Mouse (Mus musculus): Measurements from ENCODE around the gene Grhl3. TPM values are rescaled to one million over a fixed set of nuclear protein-coding genes. Genes with fewer than 3 reads are reported as not detected.

The Grhl3 gene
- polyA plus RNA-seq, 1 experiment from 2014 or later, result 5.1 TPM

DNA sequence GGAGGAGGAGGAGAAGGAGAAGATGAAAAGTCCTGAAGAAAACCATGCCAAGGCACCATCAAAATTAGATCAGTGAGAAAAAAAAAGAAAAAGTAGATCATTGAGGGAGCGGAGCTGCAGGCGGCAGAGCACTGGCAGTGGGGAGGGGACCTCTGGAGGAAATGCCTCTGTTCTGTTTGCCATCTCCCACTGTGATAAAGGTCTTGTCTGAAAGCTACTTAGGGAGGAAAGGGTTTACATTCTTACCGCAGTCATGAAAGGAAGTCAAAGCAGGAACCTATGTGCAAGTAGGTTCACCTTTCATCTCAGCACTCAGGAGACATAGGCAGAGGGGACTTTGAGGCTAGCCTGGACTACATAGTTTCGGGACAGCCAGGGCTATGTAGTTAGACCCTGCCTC is 71.8 kb downstream of the Grhl3 start:
- Histone ChIP-seq H3K27me3 (ENCODE audit: control insufficient read depth, insufficient read depth, low read length) (no peaks in the 10 kb centered on the region), H3K9me3 (ENCODE audit: control insufficient read depth, low read length) (no peaks in the 10 kb centered on the region), H3K4me1 (ENCODE audit: control insufficient read depth in 2 of 2, insufficient read depth in 2 of 2, low read length in 2 of 2) (peaks cover 0 to 2% of the 10 kb centered on the region in 2 experiments; a peak in 1 of 4 replicates), H3K27ac (replicated peaks in 1 of 2; ENCODE audit: control insufficient read depth in 1 of 2, insufficient read depth in 1 of 2, low read depth in 2 of 2, low read length in 2 of 2) (no peak overlapping the region), H3K4me3 (ENCODE audit: control insufficient read depth in 1 of 2, insufficient read depth in 1 of 2, low read depth in 1 of 2, low read length in 2 of 2) (no peak overlapping the region), H3K9ac (ENCODE audit: low read length) (no peak overlapping the region), H3K4me2 (ENCODE audit: low read length) (no peak overlapping the region), H3K36me3 (ENCODE audit: control insufficient read depth, insufficient read depth, low read length) (no peaks in the 10 kb centered on the region)
- no peak for ATAC-seq (ENCODE audit: insufficient number of reproducible peaks, insufficient read depth, low FRiP score, low read depth)
- WGBS, result 41% methylated on average over 4 of the region's 4 CpGs

DNA sequence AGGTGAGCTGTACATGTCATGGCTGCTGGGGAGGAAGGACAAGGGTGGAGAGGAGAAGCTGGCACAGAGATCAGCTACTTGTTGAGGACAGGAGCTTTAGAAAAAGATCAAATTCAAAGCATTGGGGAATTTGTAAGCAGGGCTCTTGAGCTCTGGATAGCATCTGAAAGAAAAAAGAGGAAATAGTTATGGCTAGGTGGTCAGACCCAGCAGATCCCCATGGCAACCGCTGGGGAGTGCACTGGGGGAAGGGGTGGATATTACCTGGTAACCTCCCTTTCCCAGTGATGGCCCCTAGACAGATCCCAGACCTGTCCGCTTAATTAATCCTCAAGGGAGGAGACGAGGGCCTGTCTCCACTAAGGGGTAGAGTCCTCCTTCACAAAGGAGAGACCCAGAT is 73.6 kb downstream of the Grhl3 start:
- no peaks in the 10 kb centered on the region for H3K27me3 ChIP-seq (ENCODE audit: control insufficient read depth, insufficient read depth, low read length)
- no peak overlapping the region for H3K4me2 ChIP-seq (ENCODE audit: low read length)
- no peak for ATAC-seq (ENCODE audit: insufficient number of reproducible peaks, insufficient read depth, low FRiP score, low read depth)
- peaks cover 4 to 9% of the 10 kb centered on the region in 2 experiments; a peak in 2 of 4 replicates for H3K4me1 ChIP-seq (ENCODE audit: control insufficient read depth in 2 of 2, insufficient read depth in 2 of 2, low read length in 2 of 2)
- no peak overlapping the region for H3K9ac ChIP-seq (ENCODE audit: low read length)
- H3K36me3 ChIP-seq (ENCODE audit: control insufficient read depth, insufficient read depth, low read length), result no peaks in the 10 kb centered on the region
- 72% methylated on average over 3 of the region's 3 CpGs for WGBS
- no peak overlapping the region for H3K27ac ChIP-seq (replicated peaks in 1 of 2; ENCODE audit: control insufficient read depth in 1 of 2, insufficient read depth in 1 of 2, low read depth in 2 of 2, low read length in 2 of 2)
- no peaks in the 10 kb centered on the region for H3K9me3 ChIP-seq (ENCODE audit: control insufficient read depth, low read length)
- no peak overlapping the region for H3K4me3 ChIP-seq (ENCODE audit: control insufficient read depth in 1 of 2, insufficient read depth in 1 of 2, low read depth in 1 of 2, low read length in 2 of 2)

DNA sequence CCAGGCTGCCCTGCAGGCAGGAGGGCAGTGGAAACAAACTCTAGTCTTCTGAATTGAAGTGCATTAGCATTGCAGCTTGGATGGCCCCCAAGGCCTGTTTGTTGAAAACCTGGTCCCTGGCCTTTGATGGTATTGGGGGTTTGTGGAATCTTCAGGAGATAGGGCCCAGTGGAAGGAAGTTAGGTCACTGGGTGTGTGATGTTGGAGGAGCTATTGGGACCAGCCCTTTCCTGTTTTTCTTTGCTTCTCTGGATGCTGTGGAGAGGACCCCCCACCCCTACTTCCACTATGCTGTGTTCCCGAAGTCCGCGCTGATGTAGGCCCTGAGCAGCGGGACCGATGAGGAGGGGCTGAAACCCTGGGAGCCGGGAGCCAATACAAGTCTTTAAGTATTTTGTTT is 75.3 kb downstream of the Grhl3 start:
- Histone ChIP-seq H3K36me3 (ENCODE audit: control insufficient read depth, insufficient read depth, low read length) (no peaks in the 10 kb centered on the region), H3K4me2 (ENCODE audit: low read length) (no peak overlapping the region), H3K27ac (replicated peaks in 1 of 2; ENCODE audit: control insufficient read depth in 1 of 2, insufficient read depth in 1 of 2, low read depth in 2 of 2, low read length in 2 of 2) (no peak overlapping the region), H3K9ac (ENCODE audit: low read length) (no peak overlapping the region), H3K9me3 (ENCODE audit: control insufficient read depth, low read length) (no peaks in the 10 kb centered on the region), H3K4me3 (ENCODE audit: control insufficient read depth in 1 of 2, insufficient read depth in 1 of 2, low read depth in 1 of 2, low read length in 2 of 2) (no peak overlapping the region), H3K4me1 (ENCODE audit: control insufficient read depth in 2 of 2, insufficient read depth in 2 of 2, low read length in 2 of 2) (peaks cover 7 to 13% of the 10 kb centered on the region in 2 experiments; a peak in 3 of 4 replicates), H3K27me3 (ENCODE audit: control insufficient read depth, insufficient read depth, low read length) (no peaks in the 10 kb centered on the region)
- WGBS, result 67% methylated on average over 6 of the region's 6 CpGs
- no peak for ATAC-seq (ENCODE audit: insufficient number of reproducible peaks, insufficient read depth, low FRiP score, low read depth)

DNA sequence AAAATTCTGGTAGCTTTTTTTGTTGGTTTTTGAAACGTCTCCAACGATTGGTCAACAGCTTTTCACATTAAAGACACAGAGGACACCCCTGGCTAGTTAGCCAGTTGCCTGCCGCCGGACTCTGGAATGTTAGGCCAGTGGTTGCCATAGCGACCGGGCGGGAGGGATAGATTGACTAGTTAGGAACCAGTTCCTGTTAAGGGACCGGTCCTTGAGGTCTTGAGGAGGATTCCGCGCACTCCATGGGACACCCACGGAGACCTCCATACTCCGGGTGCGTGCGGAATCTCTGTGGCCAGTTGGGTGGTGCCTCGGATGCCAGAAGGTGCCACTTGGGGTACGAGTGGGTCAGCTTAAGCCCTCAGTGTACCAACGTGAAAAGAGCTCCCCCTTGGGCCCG is 77.6 kb downstream of the Grhl3 start:
- peak overlapping the region; percentile 95 for H3K4me2 ChIP-seq (ENCODE audit: low read length)
- no peak for ATAC-seq (ENCODE audit: insufficient number of reproducible peaks, insufficient read depth, low FRiP score, low read depth)
- H3K27ac ChIP-seq (replicated peaks in 1 of 2; ENCODE audit: control insufficient read depth in 1 of 2, insufficient read depth in 1 of 2, low read depth in 2 of 2, low read length in 2 of 2), result no peak overlapping the region
- H3K4me1 ChIP-seq (ENCODE audit: control insufficient read depth in 2 of 2, insufficient read depth in 2 of 2, low read length in 2 of 2), result peaks cover 7 to 11% of the 10 kb centered on the region in 2 experiments; a peak in 3 of 4 replicates
- no peaks in the 10 kb centered on the region for H3K9me3 ChIP-seq (ENCODE audit: control insufficient read depth, low read length)
- WGBS, result 22% methylated on average over 18 of the region's 18 CpGs
- no peaks in the 10 kb centered on the region for H3K27me3 ChIP-seq (ENCODE audit: control insufficient read depth, insufficient read depth, low read length)
- H3K9ac ChIP-seq (ENCODE audit: low read length), result no peak overlapping the region
- H3K4me3 ChIP-seq (ENCODE audit: control insufficient read depth in 1 of 2, insufficient read depth in 1 of 2, low read depth in 1 of 2, low read length in 2 of 2), result no peak overlapping the region
- no peaks in the 10 kb centered on the region for H3K36me3 ChIP-seq (ENCODE audit: control insufficient read depth, insufficient read depth, low read length)

DNA sequence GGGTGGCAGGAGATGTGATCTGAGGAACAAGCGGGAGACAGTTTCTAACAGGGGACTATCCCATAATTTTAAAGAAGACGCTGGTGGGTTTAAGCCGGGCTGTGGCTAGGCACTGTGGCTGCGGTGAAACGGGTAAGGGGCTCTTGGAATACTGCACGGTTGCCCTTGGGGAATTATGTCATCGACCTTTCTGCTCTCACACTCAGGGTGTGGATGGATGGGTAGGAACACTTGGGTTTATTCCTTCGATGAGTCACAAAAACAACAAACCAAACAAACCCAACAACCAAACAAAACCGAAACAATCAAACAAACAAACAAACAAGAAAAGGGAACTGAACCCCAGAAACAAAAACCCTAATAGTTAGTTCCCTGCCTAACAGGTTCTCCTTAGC is 78.0 kb downstream of the Grhl3 start:
- H3K27ac ChIP-seq (replicated peaks in 1 of 2; ENCODE audit: control insufficient read depth in 1 of 2, insufficient read depth in 1 of 2, low read depth in 2 of 2, low read length in 2 of 2), result no peak overlapping the region
- no peak for ATAC-seq (ENCODE audit: insufficient number of reproducible peaks, insufficient read depth, low FRiP score, low read depth)
- no peaks in the 10 kb centered on the region for H3K9me3 ChIP-seq (ENCODE audit: control insufficient read depth, low read length)
- peaks cover 7 to 11% of the 10 kb centered on the region in 2 experiments; a peak in 3 of 4 replicates for H3K4me1 ChIP-seq (ENCODE audit: control insufficient read depth in 2 of 2, insufficient read depth in 2 of 2, low read length in 2 of 2)
- 16% methylated on average over 9 of the region's 9 CpGs for WGBS
- no peaks in the 10 kb centered on the region for H3K27me3 ChIP-seq (ENCODE audit: control insufficient read depth, insufficient read depth, low read length)
- peak overlapping the region; percentile 95 for H3K4me2 ChIP-seq (ENCODE audit: low read length)
- peak overlapping the region; percentile 83 to 85 for H3K4me3 ChIP-seq (ENCODE audit: control insufficient read depth in 1 of 2, insufficient read depth in 1 of 2, low read depth in 1 of 2, low read length in 2 of 2)
- no peak overlapping the region for H3K9ac ChIP-seq (ENCODE audit: low read length)
- H3K36me3 ChIP-seq (ENCODE audit: control insufficient read depth, insufficient read depth, low read length), result 0 out of 2 replicates have a peak, but pooled peaks cover under 1% of the 10 kb centered on the region

DNA sequence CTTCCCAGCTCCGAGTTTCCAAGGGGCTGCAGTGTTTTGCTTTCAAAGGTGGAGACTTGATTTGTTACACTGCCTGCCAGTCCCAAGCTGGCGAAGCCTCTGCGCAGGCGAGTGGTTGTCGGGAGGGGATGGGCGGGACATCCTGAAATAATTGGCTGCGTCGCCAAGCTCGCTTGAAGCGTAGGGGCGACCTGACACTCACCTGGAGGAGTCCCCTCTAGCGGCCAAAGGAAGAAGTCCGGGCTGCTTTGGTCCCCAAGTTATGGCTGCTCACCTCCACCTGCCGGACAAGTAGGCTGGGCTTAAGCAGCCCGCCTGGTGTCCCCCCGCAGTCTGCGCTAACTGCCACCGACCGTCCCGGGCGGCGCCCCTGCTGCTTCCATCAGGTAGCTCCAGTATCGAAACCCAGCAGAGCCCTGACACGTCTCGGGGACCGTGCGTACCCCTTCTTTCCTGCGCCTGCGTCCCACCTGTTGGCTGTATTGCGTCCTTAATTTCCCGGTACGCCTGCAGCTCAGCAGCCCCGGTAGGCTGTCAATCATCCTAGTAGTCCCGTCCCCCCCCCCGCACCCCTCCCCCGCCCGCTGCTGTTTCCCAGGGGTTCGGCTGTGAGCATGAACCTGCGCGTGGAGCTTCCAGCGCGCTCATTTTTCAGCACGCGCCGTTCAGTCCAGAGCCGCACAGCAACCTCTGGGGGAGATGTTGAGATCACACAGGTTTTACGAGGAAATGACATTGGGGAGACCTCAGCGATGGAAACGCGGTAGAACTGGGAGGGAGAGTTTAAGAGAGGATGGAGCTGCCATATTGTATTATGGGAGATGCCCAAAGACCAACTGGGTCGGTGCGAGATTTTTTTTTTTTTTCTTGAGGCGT is 78.7 kb downstream of the Grhl3 start, which contains the start of the genes Stpg1 and Nipal3:
Gene Stpg1, plus strand, starts transcription at position 270 of the 876 bp plus-strand sequence.
Gene Nipal3, minus strand, starts transcription at position 518 of the 876 bp plus-strand sequence.
- peak within 1 kb of the TSS; percentile 75 for H3K9ac ChIP-seq (ENCODE audit: low read length)
- peaks cover 7% of the 10 kb centered on the region; the same call in 1 of the 2 replicates for H3K36me3 ChIP-seq (ENCODE audit: control insufficient read depth, insufficient read depth, low read length)
- H3K27ac ChIP-seq (replicated peaks in 1 of 2; ENCODE audit: control insufficient read depth in 1 of 2, insufficient read depth in 1 of 2, low read depth in 2 of 2, low read length in 2 of 2), result 0 out of 4 replicates have a peak within 1 kb of the TSS, but pooled peaks of 1 of the 2 experiments have one; percentile 44
- H3K27me3 ChIP-seq (ENCODE audit: control insufficient read depth, insufficient read depth, low read length), result no peaks in the 10 kb centered on the region
- 2% methylated on average over 53 of the region's 53 CpGs for WGBS
- H3K4me2 ChIP-seq (ENCODE audit: low read length), result peak within 1 kb of the TSS; percentile 95
- no peaks in the 10 kb centered on the region for H3K9me3 ChIP-seq (ENCODE audit: control insufficient read depth, low read length)
- H3K4me3 ChIP-seq (ENCODE audit: control insufficient read depth in 1 of 2, insufficient read depth in 1 of 2, low read depth in 1 of 2, low read length in 2 of 2), result peak within 1 kb of the TSS; percentile 83 to 85
- H3K4me1 ChIP-seq (ENCODE audit: control insufficient read depth in 2 of 2, insufficient read depth in 2 of 2, low read length in 2 of 2), result peaks cover 7 to 11% of the 10 kb centered on the region in 2 experiments; a peak in 3 of 4 replicates
- peak; percentile 95 for ATAC-seq (ENCODE audit: insufficient number of reproducible peaks, insufficient read depth, low FRiP score, low read depth)

DNA sequence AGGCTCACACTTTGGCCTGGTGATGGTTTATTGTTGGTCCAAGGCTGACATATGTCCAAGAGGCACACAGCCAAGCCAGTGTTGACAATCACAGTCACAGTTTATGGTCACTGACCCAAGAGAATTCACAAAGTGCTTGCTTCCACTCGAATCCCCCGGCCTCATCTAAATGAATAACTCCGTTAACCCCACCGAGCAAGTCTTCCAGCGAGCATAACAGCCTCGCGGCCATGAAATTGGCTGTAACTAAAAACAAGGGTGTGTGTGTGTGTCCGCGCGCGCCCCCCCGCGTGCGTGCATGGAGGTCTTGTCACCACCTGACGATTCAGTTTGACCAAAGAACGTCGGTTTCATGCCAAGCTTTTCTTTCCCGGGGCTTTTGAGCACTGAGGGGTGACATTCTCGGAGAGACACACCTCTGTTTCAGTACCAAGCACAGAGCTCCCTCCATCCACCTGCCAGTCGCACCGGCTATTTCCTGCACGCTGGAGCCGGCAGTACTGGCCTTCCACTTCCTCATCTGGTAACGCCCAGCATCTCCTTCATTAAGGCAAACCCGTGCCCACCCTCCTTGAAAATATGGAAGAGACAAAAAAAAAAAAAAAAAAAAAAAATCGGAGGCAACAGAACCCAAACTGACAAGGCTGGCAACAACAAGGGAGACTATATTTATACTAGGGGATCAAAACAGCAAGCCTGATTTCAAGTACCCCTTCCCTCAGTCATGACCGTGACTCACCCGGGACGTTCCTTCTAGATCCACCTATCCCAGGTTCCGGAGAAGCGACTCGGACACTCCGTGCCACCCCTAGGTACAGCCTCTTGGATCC is 79.5 kb downstream of the Grhl3 start:
- Histone ChIP-seq H3K9ac (ENCODE audit: low read length) (peak overlapping the region; percentile 69), H3K27me3 (ENCODE audit: control insufficient read depth, insufficient read depth, low read length) (no peaks in the 10 kb centered on the region), H3K4me1 (ENCODE audit: control insufficient read depth in 2 of 2, insufficient read depth in 2 of 2, low read length in 2 of 2) (peaks cover 7 to 11% of the 10 kb centered on the region in 2 experiments; a peak in 3 of 4 replicates), H3K4me2 (ENCODE audit: low read length) (peak overlapping the region; percentile 95), H3K9me3 (ENCODE audit: control insufficient read depth, low read length) (no peaks in the 10 kb centered on the region), H3K36me3 (ENCODE audit: control insufficient read depth, insufficient read depth, low read length) (peaks cover 13% of the 10 kb centered on the region; the same call in 1 of the 2 replicates), H3K4me3 (ENCODE audit: control insufficient read depth in 1 of 2, insufficient read depth in 1 of 2, low read depth in 1 of 2, low read length in 2 of 2) (peak overlapping the region; percentile 83 to 85), H3K27ac (replicated peaks in 1 of 2; ENCODE audit: control insufficient read depth in 1 of 2, insufficient read depth in 1 of 2, low read depth in 2 of 2, low read length in 2 of 2) (0 out of 4 replicates have a peak overlapping the region, but pooled peaks of 1 of the 2 experiments have one; percentile 44)
- WGBS, result 3% methylated on average over 33 of the region's 33 CpGs
- ATAC-seq (ENCODE audit: insufficient number of reproducible peaks, insufficient read depth, low FRiP score, low read depth), result no peak
